Mouse (Mus musculus) megakaryocyte, embryonic 14.5 days (primary cell): Measurements from ENCODE around the gene Cdrt4.

Source experiments
- FLI1 ChIP-seq: IDR thresholded peaks from 2 replicates; pipeline ENCODE4 v1.6.1; 2012; ENCODE audit warnings: low read length, inconsistent platforms, mixed read lengths
- GATA1 ChIP-seq: IDR thresholded peaks from 3 replicates; pipeline ENCODE4 v1.6.1; 2012; ENCODE audit warnings: mixed read lengths, low read length, inconsistent platforms, borderline replicate concordance

GRCm38 (mm10) chr11:63026651-63027141, 75.7 kb downstream of the Cdrt4 start:
- TF ChIP-seq GATA1 (no peak), FLI1 (no peak)
